Mouse (Mus musculus) lung, embryonic 14.5 days (tissue): Measurements from ENCODE around the gene Commd7. TPM values are rescaled to one million over a fixed set of nuclear protein-coding genes. Genes with fewer than 3 reads are reported as not detected.
"Not testable (repeated sequence)": the region's sequence is repeated elsewhere in the genome, so short reads cannot be mapped to it uniquely, and the experiment has no call there.

ENCODE experiments used
- ATAC-seq: fragments of 200-750 bp; cut with Nextera tagmentation; 2 replicates; pipeline ENCODE4 v1.8.0; 2017; ENCODE audit warnings: mild to moderate bottlenecking, moderate TSS enrichment, moderate library complexity; ENCODE audit not compliant: insufficient read depth
- DNase-seq: peaks from one replicate; pipeline ENCODE4 v3.0.0-alpha.2; 2015
- H3K27ac ChIP-seq: fragments of 300-500 bp; sonication (generic); 2 replicates; pipeline ENCODE4 v1.5.1; 2014; ENCODE audit warnings: low read depth, mild to moderate bottlenecking, moderate library complexity
- H3K27me3 ChIP-seq: fragments of 300-500 bp; sonication (generic); 2 replicates; pipeline ENCODE4 v1.6.1; 2014; ENCODE audit warnings: low read length, control low read depth; ENCODE audit not compliant: insufficient read depth
- H3K36me3 ChIP-seq: fragments of 300-500 bp; sonication (generic); 2 replicates; pipeline ENCODE4 v1.6.1; 2014; ENCODE audit warnings: control low read depth; ENCODE audit not compliant: insufficient read depth
- H3K4me1 ChIP-seq: fragments of 300-500 bp; sonication (generic); 2 replicates; pipeline ENCODE4 v1.6.1; 2014; ENCODE audit warnings: antibody characterized with exemption, control low read depth; ENCODE audit not compliant: insufficient read depth
- H3K4me2 ChIP-seq: fragments of 300-500 bp; sonication (generic); 2 replicates; pipeline ENCODE4 v1.6.1; 2014; ENCODE audit warnings: mild to moderate bottlenecking
- H3K4me3 ChIP-seq: fragments of 300-500 bp; sonication (generic); 2 replicates; pipeline ENCODE4 v1.5.1; 2014; ENCODE audit warnings: low read depth, low read length
- H3K9ac ChIP-seq: fragments of 300-500 bp; sonication (generic); 2 replicates; pipeline ENCODE4 v1.6.1; 2014
- H3K9me3 ChIP-seq: fragments of 300-500 bp; sonication (generic); 2 replicates; pipeline ENCODE4 v1.6.1; 2016; ENCODE audit warnings: low read depth, low read length, control low read depth
- CTCF ChIP-seq: IDR thresholded peaks from 2 replicates; pipeline ENCODE4 v1.5.1; 2016; ENCODE audit warnings: antibody characterized with exemption, low read depth
- WGBS: fragments of 180-500 bp; shearing (Covaris S2); extraction: QIAGEN DNeasy Blood & Tissue Kit; methylation state at CpG from one replicate; pipeline ENCODE4 v1.1.7; 2014; 5-methylcytosine and 5-hydroxymethylcytosine counted together
- polyA plus RNA-seq: library from polyadenylated mRNA; unstranded; fragments of >200 nt; fragmentation: Nextera tagmentation; extraction: Ambion mirVana; gene quantifications from 2 replicates; pipeline ENCODE4 v1.2.1, GENCODE M21; 2014

Gene Commd7
- polyA plus RNA-seq, 1 experiment from 2014 or later = 70.9 TPM

DNA sequence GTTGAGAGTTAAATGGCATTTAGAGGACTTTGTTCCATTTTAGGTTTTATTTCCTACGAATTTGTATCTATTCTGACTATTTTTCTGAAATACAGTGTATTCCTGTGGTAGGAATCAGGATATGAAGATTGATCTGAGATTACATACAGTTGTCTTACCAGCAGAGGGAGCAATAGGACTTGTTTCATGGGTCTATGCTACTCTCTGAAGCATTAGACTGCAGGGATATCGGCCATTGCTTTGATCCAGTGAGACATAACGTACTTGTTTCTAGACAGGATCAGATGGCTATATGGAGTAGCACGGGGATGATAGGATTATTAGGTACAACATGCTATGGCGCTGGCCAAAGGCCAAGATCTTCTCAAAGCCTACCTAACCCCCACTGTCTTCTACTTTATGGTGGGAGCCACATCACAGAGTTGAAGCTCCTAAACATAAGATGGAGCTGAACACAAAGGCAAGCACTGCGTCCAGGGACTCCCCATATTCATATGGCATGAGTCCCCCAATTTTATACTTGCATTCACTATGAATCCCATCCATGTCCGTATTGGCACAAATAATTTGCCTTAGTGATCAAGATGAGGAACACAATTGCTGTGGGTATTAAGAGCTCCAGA, 36.3 kb upstream of the Commd7 start:
- Histone ChIP-seq H3K36me3 (peaks cover 16% of the 10 kb centered on the region; the same call in 1 of the 2 replicates), H3K9me3 (no peaks in the 10 kb centered on the region), H3K9ac (no peak overlapping the region), H3K27me3 (no peaks in the 10 kb centered on the region), H3K4me1 (no peaks in the 10 kb centered on the region), H3K27ac (no peak overlapping the region), H3K4me3 (no peak overlapping the region), H3K4me2 (no peak overlapping the region)
- DNase-seq (peak; percentile 88), ATAC-seq (0 out of 2 replicates have a peak, but pooled peaks have one; percentile 31)
- 63% methylated on average over 7 of the region's 7 CpGs for WGBS
- peak; percentile 77 for TF ChIP-seq CTCF

DNA sequence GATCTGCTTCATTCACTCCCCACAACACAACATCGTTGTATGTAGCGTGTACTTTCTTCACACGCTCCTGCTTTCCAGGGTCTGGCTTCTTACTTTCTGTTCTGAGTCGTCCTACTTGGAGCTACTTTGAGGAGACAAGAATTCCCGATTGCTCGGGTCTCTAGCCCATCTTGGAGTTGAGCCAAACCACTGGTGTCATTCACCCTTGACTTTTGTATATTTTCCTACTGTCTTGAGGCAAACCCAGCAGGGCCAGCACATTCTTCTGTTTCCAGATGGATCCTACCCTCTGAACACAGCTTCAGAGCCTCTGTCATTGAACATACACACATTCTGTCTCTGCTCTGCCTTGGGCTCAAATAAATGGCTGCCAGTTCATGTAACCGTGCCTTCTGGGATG, 32.8 kb upstream of the Commd7 start:
- H3K36me3 ChIP-seq = peaks cover 26% of the 10 kb centered on the region; the same call in 1 of the 2 replicates
- no peaks in the 10 kb centered on the region for H3K9me3 ChIP-seq
- H3K4me1 ChIP-seq = no peaks in the 10 kb centered on the region
- H3K4me2 ChIP-seq = no peak overlapping the region
- TF ChIP-seq CTCF = no peak
- DNase-seq (no peak), ATAC-seq (no peak)
- H3K9ac ChIP-seq = no peak overlapping the region
- H3K4me3 ChIP-seq = no peak overlapping the region
- no peak overlapping the region for H3K27ac ChIP-seq
- 67% methylated on average over 7 of the region's 7 CpGs for WGBS
- H3K27me3 ChIP-seq = no peaks in the 10 kb centered on the region

DNA sequence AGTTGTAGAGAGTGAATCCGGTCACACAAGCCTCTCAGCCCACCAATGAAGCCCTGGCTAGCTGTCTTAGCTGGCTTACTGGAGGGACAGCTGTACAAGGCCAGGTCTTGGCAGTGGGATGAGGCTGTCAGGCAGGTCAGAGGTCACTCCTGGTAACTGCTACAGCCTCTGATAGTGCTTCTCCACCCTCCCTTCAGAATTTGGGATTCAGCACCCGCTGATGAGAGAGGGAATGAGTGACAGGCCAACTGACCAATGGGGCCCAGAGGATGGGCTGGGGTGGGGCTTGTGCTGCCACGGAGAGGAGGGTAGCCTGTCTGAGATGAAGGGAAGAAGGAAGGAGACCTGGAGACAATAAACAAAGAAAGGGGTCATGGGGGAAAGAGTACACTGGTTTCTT, 28.0 kb upstream of the Commd7 start:
- H3K27ac ChIP-seq = no peak overlapping the region
- peaks cover 14% of the 10 kb centered on the region; the same call in 1 of the 2 replicates for H3K36me3 ChIP-seq
- H3K4me2 ChIP-seq = no peak overlapping the region
- WGBS = 30% methylated on average over 3 of the region's 3 CpGs
- H3K9ac ChIP-seq = no peak overlapping the region
- H3K27me3 ChIP-seq = no peaks in the 10 kb centered on the region
- no peak for TF ChIP-seq CTCF
- no peaks in the 10 kb centered on the region for H3K9me3 ChIP-seq
- DNase-seq (no peak), ATAC-seq (no peak)
- H3K4me1 ChIP-seq = no peaks in the 10 kb centered on the region
- no peak overlapping the region for H3K4me3 ChIP-seq

DNA sequence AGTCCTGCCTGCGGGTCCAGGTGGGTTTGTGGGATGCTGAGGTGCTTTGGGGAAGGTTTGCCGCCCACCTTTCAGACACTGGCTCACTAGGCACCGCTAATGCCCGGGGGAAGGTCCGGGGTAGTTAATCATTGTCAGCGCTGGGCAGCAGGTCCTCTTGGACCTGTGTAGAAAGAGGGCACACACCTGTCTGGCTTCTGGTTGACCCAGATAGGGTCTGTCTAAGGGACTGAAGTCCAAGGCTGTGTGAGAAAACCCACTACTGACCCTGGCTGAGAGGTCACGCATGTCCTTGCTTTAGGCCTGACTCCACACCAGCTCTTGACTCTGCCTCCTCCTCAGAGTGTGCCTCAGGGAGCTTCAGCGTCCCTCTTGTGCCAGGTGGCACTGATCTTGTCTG, 25.1 kb upstream of the Commd7 start:
- not testable (repeated sequence) for H3K4me3 ChIP-seq, H3K9me3 ChIP-seq, H3K4me2 ChIP-seq, H3K36me3 ChIP-seq, DNase-seq, H3K27ac ChIP-seq, H3K4me1 ChIP-seq, H3K27me3 ChIP-seq, ATAC-seq, H3K9ac ChIP-seq
- 76% methylated on average over 6 of the region's 8 CpGs for WGBS

DNA sequence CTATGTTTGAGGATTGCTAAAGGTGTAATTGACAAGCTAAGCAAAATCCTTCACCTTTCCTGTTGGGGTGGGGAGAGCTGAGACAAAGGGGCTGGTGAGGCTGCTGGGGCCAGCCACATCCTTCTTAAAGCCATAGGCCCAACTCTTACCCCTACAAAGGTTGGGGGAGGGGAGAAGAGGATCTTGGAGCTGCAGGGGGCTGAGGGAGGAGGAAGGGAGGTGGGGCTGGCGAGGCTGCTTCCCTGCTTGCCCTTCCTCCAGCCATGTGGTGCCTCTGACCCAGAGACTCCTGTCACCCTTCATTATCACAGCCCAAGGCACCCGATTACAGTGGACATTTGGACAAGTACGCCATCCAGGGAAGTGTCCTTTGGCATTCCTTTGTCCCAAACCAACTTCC, 19.1 kb upstream of the Commd7 start:
- no peaks in the 10 kb centered on the region for H3K27me3 ChIP-seq
- 55% methylated on average over 3 of the region's 3 CpGs for WGBS
- H3K4me2 ChIP-seq = no peak overlapping the region
- no peak overlapping the region for H3K4me3 ChIP-seq
- H3K4me1 ChIP-seq = 0 out of 2 replicates have a peak, but pooled peaks cover 9% of the 10 kb centered on the region
- H3K9me3 ChIP-seq = no peaks in the 10 kb centered on the region
- H3K9ac ChIP-seq = no peak overlapping the region
- ATAC-seq = no peak
- no peaks in the 10 kb centered on the region for H3K36me3 ChIP-seq
- no peak for TF ChIP-seq CTCF
- H3K27ac ChIP-seq = no peak overlapping the region
- no peak for DNase-seq

DNA sequence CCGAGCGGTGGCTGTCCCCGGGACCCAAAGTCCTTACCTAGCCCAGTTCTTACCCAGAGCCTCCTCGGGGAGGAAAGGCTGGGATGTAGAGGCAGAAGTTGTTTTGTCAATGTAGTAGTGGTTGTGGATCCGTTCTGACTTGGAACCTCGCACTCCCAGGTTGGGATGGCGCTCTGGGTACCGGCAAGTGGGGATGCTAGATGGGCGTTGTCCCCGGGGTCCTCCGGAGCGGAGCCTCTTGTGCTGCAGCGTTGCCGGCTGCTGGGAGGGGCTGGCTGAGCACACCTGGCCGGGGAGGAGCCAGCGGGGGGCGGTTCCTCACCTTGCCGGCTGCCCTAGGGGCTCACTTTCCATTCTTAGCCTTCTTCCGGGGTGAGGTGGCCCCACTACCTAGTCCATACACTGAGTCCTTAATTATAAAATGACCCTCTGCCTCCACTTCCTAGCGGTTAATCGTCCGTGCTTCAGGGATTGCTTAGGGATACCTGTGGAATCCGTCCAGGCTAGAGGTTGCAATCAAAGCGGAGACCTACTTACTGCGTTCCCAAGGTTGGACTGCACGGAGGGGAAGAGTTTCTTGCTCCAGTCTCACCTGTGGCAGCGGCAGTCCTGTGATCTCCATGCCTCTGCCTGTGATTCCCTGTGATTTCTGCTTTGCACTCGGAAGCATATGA, 17.6 kb upstream of the Commd7 start:
- Histone ChIP-seq H3K27me3 (no peaks in the 10 kb centered on the region), H3K36me3 (no peaks in the 10 kb centered on the region), H3K4me3 (peak overlapping the region; percentile 67), H3K9me3 (no peaks in the 10 kb centered on the region), H3K27ac (no peak overlapping the region), H3K9ac (peak overlapping the region; percentile 72), H3K4me1 (0 out of 2 replicates have a peak, but pooled peaks cover 9% of the 10 kb centered on the region), H3K4me2 (peak overlapping the region; percentile 93)
- ATAC-seq (peak; percentile 46), DNase-seq (peak; percentile 57)
- WGBS = 4% methylated on average over 28 of the region's 28 CpGs
- TF ChIP-seq CTCF = no peak

DNA sequence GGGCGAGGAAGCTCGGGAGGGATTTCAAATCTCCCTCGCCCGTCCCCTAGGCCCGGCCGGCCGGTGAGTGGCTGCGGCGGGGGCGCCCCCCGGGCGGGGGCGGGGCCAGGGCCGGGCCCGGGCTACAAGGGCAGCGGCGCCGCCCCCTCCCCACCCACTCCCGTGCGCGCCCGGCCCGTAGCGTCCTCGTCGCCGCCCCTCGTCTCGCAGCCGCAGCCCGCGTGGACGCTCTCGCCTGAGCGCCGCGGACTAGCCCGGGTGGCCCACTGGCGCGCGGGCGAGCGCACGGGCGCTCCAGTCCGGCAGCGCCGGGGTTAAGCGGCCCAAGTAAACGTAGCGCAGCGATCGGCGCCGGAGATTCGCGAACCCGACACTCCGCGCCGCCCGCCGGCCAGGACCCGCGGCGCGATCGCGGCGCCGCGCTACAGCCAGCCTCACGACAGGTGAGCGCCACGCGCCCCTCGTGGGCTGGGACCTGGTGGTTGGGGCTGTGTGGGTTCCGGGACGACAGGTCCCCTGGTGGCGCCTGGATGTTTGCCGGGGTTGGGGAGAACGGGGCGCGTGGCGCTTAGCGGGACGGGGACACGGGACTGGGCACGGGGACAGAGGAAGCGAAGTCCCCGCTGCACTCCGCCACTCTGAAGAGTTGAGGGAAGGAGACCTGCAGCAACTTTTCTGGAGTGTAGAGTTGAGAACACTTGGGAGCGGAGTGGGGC, 16.9 kb upstream of the Commd7 start, which contains the start of gene Dnmt3b:
Dnmt3b (plus strand) TSS at position 153 of the 716 bp plus-strand sequence.
- H3K27ac ChIP-seq = no peak within 1 kb of the TSS
- 0 out of 2 replicates have a peak, but pooled peaks cover 9% of the 10 kb centered on the region for H3K4me1 ChIP-seq

More for the DNA sequence above, 16.9 kb upstream of the Commd7 start, which contains the start of gene Dnmt3b:
- Histone ChIP-seq H3K36me3 (no peaks in the 10 kb centered on the region), H3K27me3 (no peaks in the 10 kb centered on the region), H3K4me3 (peak within 1 kb of the TSS; percentile 67), H3K9me3 (no peaks in the 10 kb centered on the region), H3K4me2 (peak within 1 kb of the TSS; percentile 93), H3K9ac (peak within 1 kb of the TSS; percentile 72)
- peak; percentile 85 for DNase-seq
- peak; percentile 89 for ATAC-seq
- TF ChIP-seq CTCF = no peak; the same call in 1 of the 2 replicates
- under 1% methylated on average over 87 of the region's 93 CpGs for WGBS
